Mouse (Mus musculus) limb, embryonic 14.5 days (tissue): Measurements from ENCODE around the gene Tbc1d7. TPM values are rescaled to one million over a fixed set of nuclear protein-coding genes. Genes with fewer than 3 reads are reported as not detected.

ENCODE experiments used
- ATAC-seq: fragments of 200-750 bp; cut with Nextera tagmentation; 2 replicates; pipeline ENCODE4 v1.8.0; 2017; ENCODE audit warnings: low read depth, moderate number of reproducible peaks, moderate TSS enrichment; ENCODE audit not compliant: low FRiP score
- DNase-seq: peaks from one replicate; pipeline ENCODE4 v3.0.0-alpha.2; 2015; ENCODE audit warnings: low spot score
- H3K27ac ChIP-seq: fragments of 300-500 bp; sonication (generic); replicated peaks from 2 replicates; pipeline ENCODE4 v1.5.1; 2014; ENCODE audit warnings: low read depth, mild to moderate bottlenecking, low read length, moderate library complexity, mixed read lengths
- H3K27me3 ChIP-seq: fragments of 300-500 bp; sonication (generic); 2 replicates; pipeline ENCODE4 v1.6.1; 2014; ENCODE audit warnings: low read length, mixed read lengths; ENCODE audit not compliant: control insufficient read depth, insufficient read depth
- H3K36me3 ChIP-seq: fragments of 300-500 bp; sonication (generic); 2 replicates; pipeline ENCODE4 v1.6.1; 2014; ENCODE audit warnings: mild to moderate bottlenecking, low read length, moderate library complexity, mixed read lengths; ENCODE audit not compliant: control insufficient read depth, insufficient read depth
- H3K4me1 ChIP-seq: fragments of 300-500 bp; sonication (generic); 2 replicates; pipeline ENCODE4 v1.6.1; 2014; ENCODE audit warnings: antibody characterized with exemption, low read length, mixed read lengths; ENCODE audit not compliant: control insufficient read depth, insufficient read depth
- H3K4me2 ChIP-seq: fragments of 300-500 bp; sonication (generic); replicated peaks from 2 replicates; pipeline ENCODE4 v1.6.1; 2014; ENCODE audit warnings: low read depth, mild to moderate bottlenecking, low read length, moderate library complexity; ENCODE audit not compliant: severe bottlenecking
- H3K4me3 ChIP-seq: fragments of 300-500 bp; sonication (generic); replicated peaks from 2 replicates; pipeline ENCODE4 v1.5.1; 2014; ENCODE audit warnings: low read length
- H3K9ac ChIP-seq: fragments of 300-500 bp; sonication (generic); 2 replicates; pipeline ENCODE4 v1.6.1; 2014; ENCODE audit warnings: mild to moderate bottlenecking, low read depth, low read length, moderate library complexity; ENCODE audit not compliant: severe bottlenecking
- H3K9me3 ChIP-seq: fragments of 300-500 bp; sonication (generic); 2 replicates; pipeline ENCODE4 v1.6.1; 2016; ENCODE audit warnings: low read length; ENCODE audit not compliant: control insufficient read depth
- POLR2A ChIP-seq: fragments of 200-500 bp; IDR thresholded peaks from 2 replicates; pipeline ENCODE4 v1.8.0; 2012; ENCODE audit warnings: inconsistent platforms, mild to moderate bottlenecking, moderate library complexity, borderline replicate concordance; ENCODE audit not compliant: insufficient read depth, insufficient read length; ENCODE audit errors: extremely low read depth
- WGBS: fragments of 180-500 bp; shearing (Covaris S2); extraction: QIAGEN DNeasy Blood & Tissue Kit; methylation state at CpG from one replicate; pipeline ENCODE4 v1.1.7; 2014; 5-methylcytosine and 5-hydroxymethylcytosine counted together
- polyA plus RNA-seq, 2 experiments: library from polyadenylated mRNA; depleted of rRNA in 1 of 2; stranded (reverse) in 1 of 2; unstranded in 1 of 2; fragments of >200 nt; fragmentation: Nextera tagmentation in 1 of 2; extraction: Ambion mirVana in 1 of 2; gene quantifications; 2 replicates each; pipeline versions ENCODE4 v1.2.1 to v1.2.3; 2012 to 2014

The Tbc1d7 gene
- polyA plus RNA-seq, 2 experiments = 31.6 to 52.4 TPM

DNA sequence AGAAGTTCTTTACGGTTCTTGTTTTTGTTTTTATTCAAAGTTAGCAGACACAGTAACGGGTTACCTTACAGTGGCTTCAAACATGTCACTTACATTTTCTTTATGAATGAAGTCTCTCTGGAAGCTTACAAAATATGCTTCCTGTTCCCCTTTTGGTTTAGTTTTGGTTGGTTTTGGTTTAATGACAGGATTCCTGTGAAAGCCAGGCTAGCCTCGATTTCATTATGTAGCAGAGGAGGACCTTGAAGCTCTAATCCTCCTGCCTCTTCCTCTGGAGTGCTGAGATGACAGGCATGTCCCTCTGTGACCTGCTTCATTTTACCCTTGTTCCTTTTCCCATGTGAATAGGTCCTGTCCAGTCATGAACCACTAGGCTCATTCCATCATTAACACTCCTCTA, 58.6 kb downstream of the Tbc1d7 start:
- TF ChIP-seq POLR2A = no peak
- no peak overlapping the region for H3K4me3 ChIP-seq
- H3K4me2 ChIP-seq = no peak overlapping the region
- no peaks in the 10 kb centered on the region for H3K4me1 ChIP-seq
- no peaks in the 10 kb centered on the region for H3K36me3 ChIP-seq
- no peak overlapping the region for H3K27ac ChIP-seq
- no peaks in the 10 kb centered on the region for H3K27me3 ChIP-seq
- ATAC-seq = no peak
- no peak overlapping the region for H3K9ac ChIP-seq
- DNase-seq = no peak
- WGBS = 71% methylated on average over 3 of the region's 3 CpGs
- H3K9me3 ChIP-seq = peaks cover 6% of the 10 kb centered on the region; the same call in 1 of the 2 replicates

DNA sequence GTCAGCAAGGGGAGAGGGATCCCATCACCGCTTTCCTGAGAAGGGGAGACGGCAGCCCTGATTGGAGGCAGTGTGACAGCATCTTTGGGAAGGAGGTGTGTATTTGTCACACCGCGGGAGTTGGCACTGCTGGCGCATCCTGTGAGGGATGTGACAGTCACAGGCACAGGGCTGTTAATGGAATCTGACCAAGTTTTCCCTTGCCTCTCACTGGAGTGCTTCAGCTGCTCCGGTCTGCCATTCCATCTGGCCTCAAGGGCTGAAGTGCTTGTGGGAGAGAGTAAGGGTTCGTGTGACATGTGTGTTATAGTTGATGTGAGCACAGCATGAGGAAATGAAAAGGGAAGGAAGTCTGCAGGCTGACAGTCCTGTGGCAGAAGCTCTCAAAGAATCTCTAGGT, 59.0 kb downstream of the Tbc1d7 start:
- Histone ChIP-seq H3K9me3 (peaks cover 6% of the 10 kb centered on the region; the same call in 1 of the 2 replicates), H3K27me3 (no peaks in the 10 kb centered on the region), H3K4me2 (no peak overlapping the region), H3K27ac (no peak overlapping the region), H3K9ac (no peak overlapping the region), H3K4me3 (no peak overlapping the region), H3K36me3 (no peaks in the 10 kb centered on the region), H3K4me1 (no peaks in the 10 kb centered on the region)
- DNase-seq = no peak
- TF ChIP-seq POLR2A = no peak
- no peak for ATAC-seq
- WGBS = 66% methylated on average over 7 of the region's 7 CpGs

DNA sequence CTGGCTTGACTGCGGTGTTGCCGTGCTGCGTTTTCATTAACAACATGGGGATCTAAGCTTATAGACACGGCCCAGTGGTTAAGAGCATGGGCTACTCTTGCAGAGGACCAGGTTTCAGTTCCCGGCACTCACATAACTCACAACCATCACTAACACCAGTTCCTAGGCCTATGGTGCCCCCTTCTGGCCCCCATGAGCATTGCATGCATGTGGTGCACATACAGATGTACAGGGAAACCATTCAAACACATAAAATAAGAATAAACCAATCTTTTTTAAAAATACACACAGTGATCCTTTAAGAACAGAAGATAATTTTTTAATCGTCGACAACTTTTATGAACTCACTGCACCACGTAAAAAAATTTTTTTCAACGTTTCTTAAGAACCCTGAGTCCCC, 66.8 kb downstream of the Tbc1d7 start:
- Histone ChIP-seq H3K4me2 (no peak overlapping the region), H3K4me1 (no peaks in the 10 kb centered on the region), H3K9ac (no peak overlapping the region), H3K27ac (no peak overlapping the region), H3K9me3 (peaks cover 4% of the 10 kb centered on the region; the same call in 1 of the 2 replicates), H3K27me3 (no peaks in the 10 kb centered on the region), H3K4me3 (no peak overlapping the region), H3K36me3 (no peaks in the 10 kb centered on the region)
- no peak for TF ChIP-seq POLR2A
- ATAC-seq = no peak
- no peak for DNase-seq
- 93% methylated on average over 9 of the region's 9 CpGs for WGBS

DNA sequence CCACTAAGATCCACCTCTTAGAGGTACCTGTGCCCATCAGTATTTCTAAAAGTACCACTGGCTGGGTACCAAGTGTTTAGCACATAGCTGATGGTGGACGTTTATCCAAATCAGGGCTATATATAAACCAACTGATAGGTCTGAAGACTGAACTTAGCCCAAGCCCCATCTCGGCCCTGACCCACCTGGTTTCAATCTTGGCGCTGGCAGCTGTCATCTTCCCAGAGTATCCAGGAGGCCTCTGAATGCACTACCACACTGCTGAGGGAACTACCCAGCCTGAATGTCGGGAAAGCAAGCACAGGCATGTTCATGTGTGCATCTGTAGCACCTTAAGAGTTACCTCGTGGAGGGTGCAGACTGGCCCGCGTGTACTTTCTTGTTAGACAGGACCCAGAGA, 68.4 kb downstream of the Tbc1d7 start:
- Histone ChIP-seq H3K4me3 (no peak overlapping the region), H3K9me3 (peaks cover 4% of the 10 kb centered on the region; the same call in 1 of the 2 replicates), H3K9ac (no peak overlapping the region), H3K27ac (no peak overlapping the region), H3K4me2 (no peak overlapping the region), H3K36me3 (no peaks in the 10 kb centered on the region), H3K4me1 (no peaks in the 10 kb centered on the region), H3K27me3 (no peaks in the 10 kb centered on the region)
- DNase-seq (no peak), ATAC-seq (no peak)
- 58% methylated on average over 7 of the region's 7 CpGs for WGBS
- no peak for TF ChIP-seq POLR2A

Other genes with a start within 250 kb of the Tbc1d7 start
- gene Gfod1, start 132.7 kb upstream of the Tbc1d7 start, polyA plus RNA-seq (2012; rRNA removed) = 2.8 and 3.0 TPM in 2 replicates
- 1.2 and 1.6 TPM in 2 replicates for gene Gfod1, start 132.7 kb upstream of the Tbc1d7 start, polyA plus RNA-seq (2014; fragmentation: Nextera tagmentation; extraction: Ambion mirVana)
- gene Sirt5, start 194.0 kb upstream of the Tbc1d7 start, polyA plus RNA-seq (2012; rRNA removed) = 21.5 and 23.0 TPM in 2 replicates
- gene Sirt5, start 194.0 kb upstream of the Tbc1d7 start, polyA plus RNA-seq (2014; fragmentation: Nextera tagmentation; extraction: Ambion mirVana) = 23.9 and 26.8 TPM in 2 replicates
- gene Nol7, start 226.9 kb upstream of the Tbc1d7 start, polyA plus RNA-seq (2012; rRNA removed) = 57.4 and 96.1 TPM in 2 replicates
- gene Nol7, start 226.9 kb upstream of the Tbc1d7 start, polyA plus RNA-seq (2014; fragmentation: Nextera tagmentation; extraction: Ambion mirVana) = 138 and 148 TPM in 2 replicates